Mouse (Mus musculus) C2C12 (cell line): ENCODE measurements around the gene Trim40.

Experiments used
- CEBPB ChIP-seq: IDR thresholded peaks from one replicate; pipeline ENCODE4 v1.6.1; 2011; ENCODE audit warnings: low read depth, mild to moderate bottlenecking, control low read depth, moderate library complexity
- CTCF ChIP-seq: IDR thresholded peaks from one replicate; pipeline ENCODE4 v1.5.1; 2011; ENCODE audit not compliant: control insufficient read depth, insufficient read depth, insufficient read length
- MAX ChIP-seq: IDR thresholded peaks from one replicate; pipeline ENCODE4 v1.6.1; 2011; ENCODE audit warnings: mild to moderate bottlenecking, control low read depth
- MYOD1 ChIP-seq: IDR thresholded peaks from one replicate; pipeline ENCODE4 v1.6.1; 2011; ENCODE audit warnings: low read depth; ENCODE audit not compliant: control insufficient read depth, insufficient read length

DNA sequence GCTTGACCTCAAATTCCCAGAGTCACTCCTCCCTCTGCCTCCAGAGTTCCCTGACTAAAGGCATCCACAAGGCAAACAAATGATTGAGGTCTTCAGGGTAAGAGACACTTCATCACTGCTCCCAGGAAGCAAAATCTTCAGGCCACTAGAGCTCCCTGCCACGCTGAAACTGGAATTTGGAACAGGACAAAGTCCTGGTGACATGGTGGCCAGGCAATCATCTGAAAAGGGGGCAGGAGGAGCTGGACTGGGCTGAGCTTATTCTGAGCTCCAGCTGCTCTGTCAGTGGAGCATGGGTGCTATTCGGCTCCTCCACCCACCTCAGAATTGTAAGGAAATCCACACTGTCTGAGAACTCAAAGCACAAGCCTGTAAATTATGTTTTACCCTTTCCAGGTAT is 22.1 kb upstream of the Trim40 start:
- TF ChIP-seq MAX: no peak
- TF ChIP-seq CTCF: no peak
- no peak for TF ChIP-seq CEBPB
- TF ChIP-seq MYOD1: no peak
